Comparison of ENCODE assay signal across 28 mouse cellular contexts in the genomic region with DNA sequence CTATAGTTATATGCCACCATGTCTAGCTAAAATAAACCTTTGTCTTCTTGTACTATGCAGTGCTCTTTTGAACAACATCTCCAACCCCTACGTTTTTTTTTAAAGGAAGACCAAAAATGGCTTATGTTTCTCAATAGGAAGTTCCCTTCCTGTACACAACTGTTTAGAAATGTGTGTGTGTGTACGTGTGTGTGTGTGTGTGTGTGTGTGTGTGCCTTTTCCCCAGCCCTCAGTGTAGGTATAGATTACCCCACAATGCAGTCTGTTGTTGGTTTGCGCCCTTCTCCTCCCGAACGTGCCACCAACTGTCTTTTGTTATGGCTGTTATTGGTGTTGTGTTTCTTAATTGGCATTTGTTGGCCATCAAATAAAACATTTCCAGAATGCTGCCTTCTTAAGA. TPM values are rescaled to one million over a fixed set of nuclear protein-coding genes. Genes with fewer than 3 reads are reported as not detected.
DNase-seq lines count a peak whose midpoint lies in the region; ATAC-seq and TF ChIP-seq lines count a peak whose summit lies in the region.
"Had no signal": no experiment of that assay in that cellular context is flagged by ENCODE, and none has a peak within 500 bp of the region (broad histone marks: within the 10 kb centered on the region; RNA-seq: fewer than 3 reads in every experiment).

No protein-coding gene starts in this region.

- H3K4me2 ChIP-seq in forebrain, embryonic 13.5 days = no peak overlapping the region
- H3K4me2 ChIP-seq: embryonic facial prominence, embryonic 13.5 days; heart, embryonic 13.5 days; hindbrain, embryonic 14.5 days had no signal

- H3K36me3 ChIP-seq in forebrain, embryonic 13.5 days (ENCODE audit: poor library complexity, severe bottlenecking) = no peaks in the 10 kb centered on the region
- H3K36me3 ChIP-seq: embryonic facial prominence, embryonic 10.5 days; embryonic facial prominence, embryonic 13.5 days; heart, embryonic 10.5 days; heart, embryonic 13.5 days had no signal

- no peak for TF ChIP-seq POLR2A in bone marrow, adult 2 months (IDR thresholded peaks at IDR 0.05; ENCODE audit: borderline replicate concordance, control insufficient read depth, low read depth, low read length)

- no peak overlapping the region for H3K4me3 ChIP-seq in bone marrow, adult 2 months (replicated peaks; ENCODE audit: control insufficient read depth, low read depth, low read length)
- H3K4me3 ChIP-seq in forebrain, embryonic 13.5 days = no peak overlapping the region
- H3K4me3 ChIP-seq: embryonic facial prominence, embryonic 10.5 days; embryonic facial prominence, embryonic 13.5 days; erythroblast, embryonic 14.5 days; gastrocnemius, adult 2 months; heart, adult 2 months; heart, embryonic 10.5 days; heart, embryonic 13.5 days had no signal

- H3K27me3 ChIP-seq in forebrain, embryonic 13.5 days = no peaks in the 10 kb centered on the region
- H3K27me3 ChIP-seq: embryonic facial prominence, embryonic 13.5 days; heart, embryonic 13.5 days had no signal

- no peak for TF ChIP-seq CTCF in bone marrow, adult 2 months (IDR thresholded peaks at IDR 0.05; ENCODE audit: control insufficient read depth, insufficient read depth, low read length)

- peaks cover 7% of the 10 kb centered on the region for H3K4me1 ChIP-seq in bone marrow, adult 2 months (ENCODE audit: control insufficient read depth, insufficient read depth, low read length)
- no peaks in the 10 kb centered on the region for H3K4me1 ChIP-seq in forebrain, embryonic 13.5 days

- peak; percentile 42; the same call in 1 of the 2 replicates for ATAC-seq in common myeloid progenitor, adult 5-6 weeks (replicated peaks; ENCODE audit: low read depth, poor library complexity, severe bottlenecking)
- peak; percentile 87 for ATAC-seq in megakaryocyte, adult 5-6 weeks (ENCODE audit: poor library complexity, severe bottlenecking)
- ATAC-seq in forebrain, embryonic 13.5 days = no peak
- ATAC-seq: activated CD4-positive, CD25-positive, alpha-beta regulatory T cell, adult 4 months; forebrain, embryonic 14.5 days; forebrain, postnatal 0 days had no signal

- no peaks in the 10 kb centered on the region for H3K9me3 ChIP-seq in forebrain, embryonic 13.5 days (replicated peaks)
- H3K9me3 ChIP-seq: embryonic facial prominence, embryonic 10.5 days; embryonic facial prominence, embryonic 13.5 days; heart, embryonic 10.5 days; heart, embryonic 13.5 days had no signal

- DNase-seq in thymus, postnatal 0 days (ENCODE audit: low spot score) = no peak
- DNase-seq in layer of hippocampus, adult 11-12 months (ENCODE audit: low spot score) = no peak
- DNase-seq: adrenal gland, adult 8-10 months; adrenal gland, postnatal 25 days; cerebellum, adult 11 months; cerebellum, adult 2 months; cerebellum, adult 9-11 months; cerebellum, postnatal 25 days; embryo, embryonic 11 days; forebrain, postnatal 0 days; gastrocnemius, adult 2 months; gastrocnemius, postnatal 14 days; heart, adult 2 months; heart, postnatal 14 days; heart, postnatal 4 days had no signal

- H3K9ac ChIP-seq in forebrain, embryonic 13.5 days = no peak overlapping the region
- H3K9ac ChIP-seq: embryonic facial prominence, embryonic 13.5 days; forebrain, postnatal 0 days; heart, embryonic 13.5 days; hindbrain, embryonic 14.5 days had no signal

- peak overlapping the region; percentile 34; the same call in 1 of the 2 replicates for H3K27ac ChIP-seq in bone marrow, adult 2 months (ENCODE audit: control insufficient read depth, insufficient read depth, low read depth, low read length, poor library complexity)
- H3K27ac ChIP-seq in forebrain, embryonic 13.5 days = no peak overlapping the region
- H3K27ac ChIP-seq: embryonic facial prominence, embryonic 10.5 days; embryonic facial prominence, embryonic 13.5 days; gastrocnemius, adult 2 months; heart, adult 2 months; heart, embryonic 10.5 days; heart, embryonic 13.5 days; hindbrain, embryonic 14.5 days had no signal

- 30% methylated on average over 5 of the region's 5 CpGs for WGBS in bone marrow, adult 2 months
- WGBS in forebrain, embryonic 13.5 days = 71% methylated on average over 5 of the region's 5 CpGs

RNA-seq across cellular contexts. Expression of gene Osbpl9, which starts 5.5 kb away (rescaled TPM):
- 27.8 and 35.3 TPM in 2 replicates for polyA plus RNA-seq in bone marrow, adult 2 months (2011; ENCODE audit: insufficient read depth, insufficient read length, low replicate concordance, missing spikeins)
- 61.4 and 64.8 TPM in 2 replicates for total RNA-seq in common myeloid progenitor, adult 5-6 weeks (2017)
- total RNA-seq in megakaryocyte, adult 5-6 weeks (2015) = 194 and 217 TPM in 2 replicates
- total RNA-seq in megakaryocyte, adult 5-6 weeks (2017) = 161 and 173 TPM in 2 replicates
- 64.4 and 65.7 TPM in 2 replicates for polyA plus RNA-seq in thymus, postnatal 0 days (2015; fragmentation: Nextera tagmentation; extraction: Ambion mirVana)
- 70.3 and 73.2 TPM in 2 replicates for polyA plus RNA-seq in forebrain, embryonic 13.5 days (2015; fragmentation: Nextera tagmentation; extraction: Ambion mirVana)

RNA-seq across cellular contexts. Expression of gene Calr4, which starts 26.8 kb away (rescaled TPM):
- polyA plus RNA-seq in bone marrow, adult 2 months (2011; ENCODE audit: insufficient read depth, insufficient read length, low replicate concordance, missing spikeins) = 0.99 and 3.1 TPM in 2 replicates
- total RNA-seq in common myeloid progenitor, adult 5-6 weeks (2017) = not detected in 2 replicates
- total RNA-seq in megakaryocyte, adult 5-6 weeks (2015) = 0.07 and 0.14 TPM in 2 replicates
- total RNA-seq in megakaryocyte, adult 5-6 weeks (2017) = 0.55 TPM in 1 of 2 replicates, not detected in the other
- 0.09 and 0.13 TPM in 2 replicates for polyA plus RNA-seq in thymus, postnatal 0 days (2015; fragmentation: Nextera tagmentation; extraction: Ambion mirVana)
- 0.23 and 0.64 TPM in 2 replicates for polyA plus RNA-seq in forebrain, embryonic 13.5 days (2015; fragmentation: Nextera tagmentation; extraction: Ambion mirVana)
- total RNA-seq: heart, adult 2 months; heart, postnatal 4 days had no signal
- polyA plus RNA-seq: activated CD4-positive, CD25-positive, alpha-beta regulatory T cell, adult 4 months; erythroblast, embryonic 14.5 days; heart, adult 2 months; heart, embryonic 16.5 days had no signal
